8 mouse cellular contexts compared by ENCODE assay signal in genomic region chrX:56610318-56610694, GRCm38 (mm10). TPM values are rescaled to one million over a fixed set of nuclear protein-coding genes. Genes with fewer than 3 reads are reported as not detected.
A peak's percentile ranks its signal among the peaks of the same experiment; 100 is the strongest.
DNase-seq lines count a peak whose midpoint lies in the region; TF ChIP-seq lines count a peak whose summit lies in the region.

No protein-coding gene starts in this region.

- peak; percentile 7 for DNase-seq in adrenal gland, adult 2 months
- no peak for DNase-seq in adrenal gland, adult 18-20 months (ENCODE audit: low spot score in 2 of 2)
- DNase-seq in lung, adult 2 months: no peak
- DNase-seq in lung, postnatal 36 days: no peak
- DNase-seq in forelimb bud, embryonic 11.5 days (ENCODE audit: low read depth, low spot score): peak; percentile 9
- no peak for DNase-seq in liver, adult 2 months (ENCODE audit: extremely low read depth, low read depth, low spot score)
- DNase-seq in retina, embryonic 14.5 days (ENCODE audit: low spot score): peak; percentile 9
- DNase-seq in urinary bladder, postnatal 14 days (ENCODE audit: low spot score): no peak

- 26% methylated on average over 13 of the region's 13 CpGs for WGBS in lung, adult 2 months
- WGBS in liver, adult 2 months: 1% methylated on average over 13 of the region's 13 CpGs

- H3K79me2 ChIP-seq in liver, adult 2 months (ENCODE audit: control insufficient read depth, insufficient read depth, low read length): peaks cover 7% of the 10 kb centered on the region; the same call in 1 of the 2 replicates

- peak overlapping the region; percentile 91 for H3K4me3 ChIP-seq in lung, adult 2 months (replicated peaks; ENCODE audit: extremely low read depth, low read depth, low read length)
- H3K4me3 ChIP-seq in liver, adult 2 months (ENCODE audit: insufficient read depth, low read depth, low read length): peak overlapping the region; percentile 98

- no peak overlapping the region for H3K27ac ChIP-seq in liver, adult 2 months (replicated peaks; ENCODE audit: insufficient read depth, low read depth, low read length)

- no peaks in the 10 kb centered on the region for H3K36me3 ChIP-seq in liver, adult 2 months (ENCODE audit: control insufficient read depth, insufficient read depth, low read length)

- peak overlapping the region; percentile 82 for H3K9ac ChIP-seq in liver, adult 2 months (ENCODE audit: low read depth, low read length)

- H3K4me1 ChIP-seq in lung, adult 2 months (ENCODE audit: control insufficient read depth, insufficient read depth, low read length): no peaks in the 10 kb centered on the region
- peaks cover 6% of the 10 kb centered on the region; the same call in 1 of the 2 replicates for H3K4me1 ChIP-seq in liver, adult 2 months (ENCODE audit: control insufficient read depth, insufficient read depth, low read length)

- H3K27me3 ChIP-seq in liver, adult 2 months (ENCODE audit: control insufficient read depth, insufficient read depth, low read length): no peaks in the 10 kb centered on the region

- TF ChIP-seq POLR2A in lung, adult 2 months (IDR thresholded peaks at IDR 0.05; ENCODE audit: borderline replicate concordance, extremely low read depth, low read depth, low read length): no peak
- TF ChIP-seq POLR2A in liver, adult 2 months (IDR thresholded peaks at IDR 0.05; ENCODE audit: extremely low read depth, insufficient read depth, low read length): no peak

- no peak for TF ChIP-seq CTCF in lung, adult 2 months (IDR thresholded peaks at IDR 0.05; ENCODE audit: insufficient read depth, low read length)
- no peak for TF ChIP-seq CTCF in liver, adult 2 months (IDR thresholded peaks at IDR 0.05; ENCODE audit: low read depth, low read length)

RNA-seq across cellular contexts. Expression of gene Slc9a6, which starts 0.7 kb away (rescaled TPM):
- total RNA-seq in adrenal gland, adult 2 months (2021): 10 to 100 TPM; 32.5 to 32.8 TPM
- 22.7 and 29.6 TPM in 2 replicates for polyA plus RNA-seq in adrenal gland, adult 2 months (2012; rRNA removed)
- 10 to 100 TPM; 27.8 to 31.0 TPM for total RNA-seq in adrenal gland, adult 18-20 months (2021)
- 29.7 and 29.9 TPM in 2 replicates for polyA plus RNA-seq in lung, adult 2 months (2012; rRNA removed)
- total RNA-seq in liver, adult 2 months (2014; rRNA removed): 7.8 and 11.1 TPM in 2 replicates
- 11.2 and 11.5 TPM in 2 replicates for polyA plus RNA-seq in liver, adult 2 months (2012; rRNA removed)

RNA-seq across cellular contexts. Expression of gene Mmgt1, which starts 12.4 kb away (rescaled TPM):
- 10 to 100 TPM; 29.0 to 30.9 TPM for total RNA-seq in adrenal gland, adult 2 months (2021)
- 2.6 and 3.2 TPM in 2 replicates for polyA plus RNA-seq in adrenal gland, adult 2 months (2012; rRNA removed)
- 10 to 100 TPM; 28.4 to 29.8 TPM for total RNA-seq in adrenal gland, adult 18-20 months (2021)
- polyA plus RNA-seq in lung, adult 2 months (2012; rRNA removed): 5.0 and 8.3 TPM in 2 replicates
- 12.5 and 14.8 TPM in 2 replicates for total RNA-seq in liver, adult 2 months (2014; rRNA removed)
- polyA plus RNA-seq in liver, adult 2 months (2012; rRNA removed): 4.3 and 4.6 TPM in 2 replicates

Comparison
In these comparisons a context has a peak if more than half of its experiments do, and no peak if none do; other contexts are left out.
1. DNase-seq: peak in adrenal gland, adult 2 months (single experiment), forelimb bud, embryonic 11.5 days (single experiment) and retina, embryonic 14.5 days (single experiment); none in adrenal gland, adult 18-20 months (0 of 2), lung, adult 2 months (single experiment), lung, postnatal 36 days (single experiment), liver, adult 2 months (single experiment) and urinary bladder, postnatal 14 days (single experiment).